Mouse (Mus musculus) heart, embryonic 12.5 days (tissue): ENCODE measurements at regions not wholly inside any gene's neighbourhood (a gene's known extent, or its start where the extent isn't known, plus 50 kb on each side); places are given as distances from the start of the nearest gene placed in this dataset.

Source experiments
- ATAC-seq: fragments of 200-750 bp; cut with Nextera tagmentation; 2 replicates; pipeline ENCODE4 v1.8.0; 2017; ENCODE audit warnings: moderate TSS enrichment, moderate library complexity; ENCODE audit not compliant: insufficient number of reproducible peaks, low FRiP score
- H3K27ac ChIP-seq: fragments of 300-500 bp; sonication (generic); 2 replicates; pipeline ENCODE4 v1.5.1; 2016; ENCODE audit warnings: mild to moderate bottlenecking, moderate library complexity; ENCODE audit not compliant: poor library complexity, severe bottlenecking
- H3K27me3 ChIP-seq: fragments of 300-500 bp; sonication (generic); replicated peaks from 2 replicates; pipeline ENCODE4 v1.6.1; 2016; ENCODE audit warnings: mild to moderate bottlenecking, moderate library complexity
- H3K36me3 ChIP-seq: fragments of 300-500 bp; sonication (generic); 2 replicates; pipeline ENCODE4 v1.6.1; 2016; ENCODE audit warnings: mild to moderate bottlenecking, moderate library complexity
- H3K4me1 ChIP-seq: fragments of 300-500 bp; sonication (generic); replicated peaks from 2 replicates; pipeline ENCODE4 v1.6.1; 2016; ENCODE audit warnings: mild to moderate bottlenecking
- H3K4me2 ChIP-seq: fragments of 300-500 bp; sonication (generic); 2 replicates; pipeline ENCODE4 v1.6.1; 2016; ENCODE audit warnings: mild to moderate bottlenecking, moderate library complexity
- H3K4me3 ChIP-seq: fragments of 300-500 bp; sonication (generic); 2 replicates; pipeline ENCODE4 v1.5.1; 2016; ENCODE audit warnings: mild to moderate bottlenecking
- H3K9ac ChIP-seq: fragments of 300-500 bp; sonication (generic); 2 replicates; pipeline ENCODE4 v1.6.1; 2016; ENCODE audit warnings: mild to moderate bottlenecking, moderate library complexity
- H3K9me3 ChIP-seq: fragments of 300-500 bp; sonication (generic); replicated peaks from 2 replicates; pipeline ENCODE4 v1.6.1; 2016; ENCODE audit warnings: mild to moderate bottlenecking, moderate library complexity
- WGBS: fragments of 180-500 bp; shearing (Covaris S2); methylation state at CpG from one replicate; pipeline ENCODE4 v1.1.7; 2016; 5-methylcytosine and 5-hydroxymethylcytosine counted together

DNA sequence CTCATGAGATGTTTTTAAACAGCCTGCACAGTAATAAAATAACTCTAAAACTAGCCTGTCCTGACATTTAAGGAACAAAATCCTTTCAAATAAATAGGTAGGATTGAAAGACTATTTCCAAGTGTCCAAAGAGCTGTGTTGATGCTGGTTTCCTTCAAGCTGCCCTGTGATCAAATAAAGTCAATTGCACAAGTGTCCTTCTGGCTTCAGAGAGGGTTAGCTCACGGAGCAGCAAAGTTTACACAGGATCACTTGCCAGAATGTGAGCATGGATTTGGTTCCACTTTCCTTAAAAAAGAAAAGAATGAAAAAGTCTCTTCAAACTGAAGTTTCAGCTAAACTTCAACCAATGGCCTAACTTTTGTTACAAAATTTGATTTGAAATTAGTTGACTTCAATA, 375.5 kb upstream of the Atp2b1 start:
- H3K9ac ChIP-seq = no peak overlapping the region
- 85% methylated on average over 1 of the region's 1 CpGs for WGBS
- H3K9me3 ChIP-seq = no peaks in the 10 kb centered on the region
- ATAC-seq = no peak
- H3K36me3 ChIP-seq = no peaks in the 10 kb centered on the region
- no peak overlapping the region for H3K4me2 ChIP-seq
- no peak overlapping the region for H3K4me3 ChIP-seq
- no peak overlapping the region for H3K27ac ChIP-seq
- no peaks in the 10 kb centered on the region for H3K27me3 ChIP-seq
- H3K4me1 ChIP-seq = no peaks in the 10 kb centered on the region

DNA sequence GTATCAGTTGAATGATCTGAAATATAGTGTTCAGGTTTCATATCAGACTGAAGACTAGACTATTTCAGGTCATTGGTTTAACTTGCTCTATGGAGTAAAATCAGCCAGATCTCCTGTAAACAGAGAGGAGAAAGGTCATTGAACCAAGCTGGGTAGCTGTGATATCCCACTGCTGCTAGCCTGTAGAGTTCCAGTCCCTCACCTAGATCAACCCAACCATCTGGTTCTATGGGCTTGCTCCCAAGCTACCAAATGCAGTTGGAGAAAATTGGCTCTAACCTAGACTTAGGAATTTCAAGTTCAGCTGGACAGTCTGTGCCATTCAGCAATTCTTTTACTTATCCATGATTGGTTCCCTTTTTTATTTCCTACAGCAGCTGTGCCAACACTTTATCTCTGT, 373.1 kb upstream of the Atp2b1 start:
- Histone ChIP-seq H3K27me3 (no peaks in the 10 kb centered on the region), H3K27ac (no peak overlapping the region), H3K9me3 (no peaks in the 10 kb centered on the region)

GRCm38 (mm10) chr10:98542072-98542471, 372.1 kb upstream of the Atp2b1 start:
- WGBS = 83% methylated on average over 2 of the region's 2 CpGs
- Histone ChIP-seq H3K27ac (no peak overlapping the region), H3K27me3 (no peaks in the 10 kb centered on the region), H3K4me2 (no peak overlapping the region), H3K36me3 (no peaks in the 10 kb centered on the region), H3K9ac (no peak overlapping the region), H3K4me3 (no peak overlapping the region), H3K4me1 (peaks cover 4% of the 10 kb centered on the region), H3K9me3 (no peaks in the 10 kb centered on the region)
- ATAC-seq = no peak

More for the DNA sequence above, 373.1 kb upstream of the Atp2b1 start:
- no peak for ATAC-seq
- peaks cover 4% of the 10 kb centered on the region for H3K4me1 ChIP-seq
- no peak overlapping the region for H3K4me3 ChIP-seq
- no peaks in the 10 kb centered on the region for H3K36me3 ChIP-seq
- no peak overlapping the region for H3K4me2 ChIP-seq
- no peak overlapping the region for H3K9ac ChIP-seq

DNA sequence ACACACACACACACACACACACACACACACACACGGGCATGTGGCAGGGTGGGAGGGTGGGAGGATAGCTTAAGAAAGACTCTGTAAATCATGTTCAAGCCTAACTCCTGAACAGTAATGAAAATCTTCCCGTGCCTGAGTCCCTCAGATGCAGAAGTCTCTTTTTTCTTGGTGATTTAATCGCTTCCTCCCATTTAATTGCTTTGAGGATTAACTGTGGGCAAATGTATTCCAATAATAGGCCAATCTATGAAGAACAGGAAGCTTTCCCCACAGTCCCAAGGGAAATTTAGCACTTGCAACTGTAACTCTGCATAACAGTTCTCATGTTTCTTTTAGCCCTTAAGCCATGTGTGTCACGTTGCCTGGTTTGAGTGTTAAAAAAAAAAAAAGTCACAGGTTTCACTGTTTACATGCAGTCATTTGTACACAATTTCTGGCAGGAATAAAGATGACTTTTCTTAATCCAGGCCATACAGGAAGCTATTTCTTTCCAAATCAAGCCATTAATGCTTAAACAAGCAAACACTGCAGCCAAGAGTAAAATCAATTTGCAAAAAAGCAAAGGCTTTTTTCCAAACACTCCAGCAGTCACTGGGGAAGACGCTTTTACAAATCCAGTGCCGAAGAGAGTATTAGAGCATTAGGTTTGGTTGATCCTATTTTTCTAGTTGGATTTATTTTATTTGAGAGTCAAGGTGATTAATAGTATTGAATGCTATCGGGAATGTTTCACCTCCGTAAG, 370.8 kb upstream of the Atp2b1 start:
- 47% methylated on average over 8 of the region's 8 CpGs for WGBS
- no peaks in the 10 kb centered on the region for H3K36me3 ChIP-seq
- H3K4me2 ChIP-seq = no peak overlapping the region
- no peaks in the 10 kb centered on the region for H3K9me3 ChIP-seq
- H3K27me3 ChIP-seq = no peaks in the 10 kb centered on the region
- ATAC-seq = no peak
- H3K4me3 ChIP-seq = no peak overlapping the region
- no peak overlapping the region for H3K9ac ChIP-seq
- H3K27ac ChIP-seq = no peak overlapping the region
- peaks cover 4% of the 10 kb centered on the region for H3K4me1 ChIP-seq

GRCm38 (mm10) chr10:98543998-98544349, 370.2 kb upstream of the Atp2b1 start:
- Histone ChIP-seq H3K9me3 (no peaks in the 10 kb centered on the region), H3K4me3 (no peak overlapping the region), H3K27ac (no peak overlapping the region), H3K4me1 (peaks cover 4% of the 10 kb centered on the region), H3K27me3 (no peaks in the 10 kb centered on the region), H3K36me3 (no peaks in the 10 kb centered on the region), H3K4me2 (no peak overlapping the region), H3K9ac (no peak overlapping the region)
- ATAC-seq = no peak
- 50% methylated on average over 5 of the region's 5 CpGs for WGBS

- Histone ChIP-seq H3K4me2 (no peak overlapping the region), H3K27ac (no peak overlapping the region), H3K9ac (no peak overlapping the region), H3K36me3 (no peaks in the 10 kb centered on the region), H3K9me3 (no peaks in the 10 kb centered on the region), H3K27me3 (no peaks in the 10 kb centered on the region), H3K4me3 (no peak overlapping the region), H3K4me1 (no peaks in the 10 kb centered on the region)
- ATAC-seq = no peak
- 44% methylated on average over 3 of the region's 3 CpGs for WGBS
Observed at GRCm38 (mm10) chr10:98554575-98554974, 359.6 kb upstream of the Atp2b1 start.

DNA sequence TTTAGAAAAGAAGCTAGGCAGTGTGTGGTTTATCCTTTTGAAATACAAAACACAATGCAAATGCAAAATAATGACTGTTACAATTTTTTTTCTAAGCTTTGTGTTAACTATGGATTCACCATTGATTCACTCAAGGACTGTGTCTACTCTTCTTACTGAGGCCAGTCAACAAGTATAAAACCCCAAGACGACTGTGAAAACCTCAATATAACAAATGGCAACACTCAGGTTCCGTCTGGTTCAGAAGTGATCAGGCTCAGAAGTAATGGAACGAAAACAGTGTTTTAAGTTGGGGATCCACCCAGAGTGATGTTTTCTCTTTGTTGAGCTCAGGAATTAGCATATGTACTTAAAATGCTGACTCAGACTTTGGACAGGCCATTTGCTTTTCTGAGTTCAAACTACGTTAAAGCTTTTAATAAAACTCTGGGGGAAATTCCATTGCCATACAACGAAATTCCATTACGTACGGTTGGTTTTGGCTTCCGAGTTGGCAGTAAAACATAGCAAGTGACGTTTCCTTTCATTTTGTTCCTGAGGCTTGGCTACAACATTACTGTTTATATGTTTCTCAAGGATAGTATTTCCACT, 356.6 kb upstream of the Atp2b1 start:
- WGBS = 82% methylated on average over 9 of the region's 9 CpGs
- Histone ChIP-seq H3K4me3 (no peak overlapping the region), H3K4me2 (no peak overlapping the region), H3K36me3 (no peaks in the 10 kb centered on the region), H3K9ac (no peak overlapping the region), H3K9me3 (no peaks in the 10 kb centered on the region), H3K27me3 (no peaks in the 10 kb centered on the region), H3K4me1 (no peaks in the 10 kb centered on the region), H3K27ac (no peak overlapping the region)
- no peak for ATAC-seq

DNA sequence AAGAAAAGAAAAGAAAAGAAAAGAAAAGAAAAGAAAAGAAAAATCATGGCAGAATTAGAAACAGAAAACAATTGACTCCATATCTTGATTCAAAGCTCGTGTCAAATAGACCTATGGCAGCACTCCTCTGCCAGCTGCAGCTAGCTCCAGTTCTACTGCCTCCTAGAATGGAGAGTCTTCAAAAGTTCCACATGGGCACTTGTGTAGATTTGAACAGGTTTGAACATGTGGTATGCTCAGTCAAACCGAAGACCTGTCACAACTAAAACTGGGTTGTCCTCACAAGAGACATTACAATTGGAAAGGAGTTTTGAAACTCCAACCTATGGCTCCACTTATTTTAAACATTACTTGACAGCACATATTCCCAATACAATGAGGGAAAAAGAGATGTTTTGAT, 355.6 kb upstream of the Atp2b1 start:
- Histone ChIP-seq H3K9me3 (no peaks in the 10 kb centered on the region), H3K36me3 (no peaks in the 10 kb centered on the region), H3K27me3 (no peaks in the 10 kb centered on the region), H3K4me3 (no peak overlapping the region), H3K4me2 (no peak overlapping the region), H3K4me1 (no peaks in the 10 kb centered on the region), H3K9ac (no peak overlapping the region), H3K27ac (no peak overlapping the region)
- no peak for ATAC-seq
- 75% methylated on average over 2 of the region's 2 CpGs for WGBS

- H3K9ac ChIP-seq = no peak overlapping the region
- no peak overlapping the region for H3K4me3 ChIP-seq
- H3K27ac ChIP-seq = no peak overlapping the region
- no peaks in the 10 kb centered on the region for H3K4me1 ChIP-seq
- no peaks in the 10 kb centered on the region for H3K27me3 ChIP-seq
- H3K9me3 ChIP-seq = no peaks in the 10 kb centered on the region
- no peaks in the 10 kb centered on the region for H3K36me3 ChIP-seq
- H3K4me2 ChIP-seq = no peak overlapping the region
- ATAC-seq = no peak
- WGBS = 70% methylated on average over 2 of the region's 2 CpGs
Observed at GRCm38 (mm10) chr10:98562297-98562912, 351.8 kb upstream of the Atp2b1 start.

DNA sequence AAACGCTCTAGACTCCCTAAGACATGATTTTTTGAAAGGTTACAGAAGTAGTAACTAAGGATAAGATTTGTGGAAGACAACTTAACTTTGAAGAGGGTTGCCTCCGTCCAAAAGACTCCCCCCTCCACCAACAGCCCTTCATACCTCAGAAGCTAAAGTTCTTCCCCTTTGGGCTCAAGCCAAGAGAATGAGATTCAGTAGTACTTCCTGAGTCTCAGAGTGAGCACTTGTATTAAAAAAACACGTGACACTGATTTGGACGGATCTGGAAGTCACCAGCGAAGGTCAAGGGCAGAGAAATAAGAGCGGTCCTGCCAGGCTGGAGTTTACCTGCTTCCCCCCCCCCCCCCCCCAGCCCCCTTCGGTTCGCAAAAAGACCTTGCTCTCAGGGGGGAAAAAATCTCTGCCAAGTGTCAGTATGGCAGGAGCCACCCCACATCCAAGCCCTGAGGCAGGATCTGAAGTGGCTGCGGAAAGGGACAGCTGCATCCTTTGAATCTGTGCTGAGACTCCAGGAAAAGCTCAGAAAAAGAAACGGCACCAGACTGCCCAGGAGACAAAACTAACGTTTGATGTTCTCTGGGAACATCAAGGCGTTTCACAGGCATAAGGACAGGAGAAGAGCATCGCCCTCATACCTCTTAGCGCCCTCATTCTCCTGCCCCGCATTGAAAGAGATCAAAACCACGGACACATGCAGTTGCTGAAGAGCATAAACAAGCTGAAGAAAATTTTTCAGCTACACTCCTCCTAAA, 341.2 kb upstream of the Atp2b1 start:
- H3K9me3 ChIP-seq = no peaks in the 10 kb centered on the region
- WGBS = 43% methylated on average over 16 of the region's 16 CpGs
- H3K9ac ChIP-seq = no peak overlapping the region
- H3K27me3 ChIP-seq = no peaks in the 10 kb centered on the region
- ATAC-seq = no peak
- peak overlapping the region; percentile 52 for H3K4me2 ChIP-seq
- H3K27ac ChIP-seq = no peak overlapping the region
- H3K4me1 ChIP-seq = peaks cover 9% of the 10 kb centered on the region; the same call in 1 of the 2 replicates
- H3K4me3 ChIP-seq = 0 out of 2 replicates have a peak overlapping the region, but pooled peaks have one; percentile 9
- no peaks in the 10 kb centered on the region for H3K36me3 ChIP-seq

GRCm38 (mm10) chr10:98577040-98577439, 337.2 kb upstream of the Atp2b1 start:
- peaks cover 9% of the 10 kb centered on the region; the same call in 1 of the 2 replicates for H3K4me1 ChIP-seq
- no peak overlapping the region for H3K27ac ChIP-seq
- no peak for ATAC-seq
- H3K36me3 ChIP-seq = no peaks in the 10 kb centered on the region
- no peak overlapping the region for H3K4me2 ChIP-seq
- H3K4me3 ChIP-seq = no peak overlapping the region
- WGBS = 75% methylated on average over 6 of the region's 6 CpGs
- H3K9me3 ChIP-seq = no peaks in the 10 kb centered on the region
- H3K9ac ChIP-seq = no peak overlapping the region
- H3K27me3 ChIP-seq = no peaks in the 10 kb centered on the region
